Mouse (Mus musculus) megakaryocyte, adult 5-6 weeks (primary cell): ENCODE measurements around the gene Foxo6. TPM values are rescaled to one million over a fixed set of nuclear protein-coding genes. Genes with fewer than 3 reads are reported as not detected.

Source experiments
- ATAC-seq: 2 replicates; pipeline ENCODE4 v1.8.0; 2016; ENCODE audit warnings: mild to moderate bottlenecking, inconsistent platforms; ENCODE audit not compliant: poor library complexity, severe bottlenecking
- total RNA-seq, 2 experiments: library from RNA; stranded (forward) in 1 of 2; stranded (reverse) in 1 of 2; fragments of 153-499, 151-499 nt in 1 of 2; fragments of 221-1000, 200-1000 nt in 1 of 2; gene quantifications; 2 replicates each; pipeline versions ENCODE4 v1.2.3 to v1.2.4; 2015 to 2017

Gene Foxo6
- total RNA-seq, 2 experiments from 2014 or later: not detected

GRCm38 (mm10) chr4:120259356-120260181 is 27.6 kb downstream of the Foxo6 start:
- no peak for ATAC-seq

DNA sequence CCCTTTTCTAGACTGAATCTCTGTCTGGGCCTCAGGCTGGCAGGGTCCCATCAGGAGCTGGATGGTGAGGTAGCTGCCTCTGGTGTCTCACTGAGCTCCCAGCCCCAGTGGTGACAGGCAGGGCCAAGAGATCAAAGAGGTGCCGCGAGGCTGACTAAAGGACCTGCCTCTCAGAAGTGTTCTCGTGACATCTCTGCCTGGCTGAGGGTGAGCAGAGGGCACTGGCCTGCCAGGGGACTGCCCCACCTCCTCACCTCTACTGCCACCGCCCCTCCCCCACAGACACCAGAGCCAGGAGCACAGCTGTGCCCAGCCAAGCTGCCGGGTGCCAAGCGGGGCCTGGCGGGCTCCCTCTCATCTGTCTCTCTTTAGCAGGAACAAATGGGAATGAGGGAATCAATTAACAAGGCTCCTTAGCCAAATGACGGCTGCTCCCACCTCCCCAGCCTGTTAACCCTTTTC is 38.3 kb downstream of the Foxo6 start:
- no peak for ATAC-seq

- ATAC-seq: no peak
Observed at GRCm38 (mm10) chr4:120247412-120247811, 39.7 kb downstream of the Foxo6 start.

DNA sequence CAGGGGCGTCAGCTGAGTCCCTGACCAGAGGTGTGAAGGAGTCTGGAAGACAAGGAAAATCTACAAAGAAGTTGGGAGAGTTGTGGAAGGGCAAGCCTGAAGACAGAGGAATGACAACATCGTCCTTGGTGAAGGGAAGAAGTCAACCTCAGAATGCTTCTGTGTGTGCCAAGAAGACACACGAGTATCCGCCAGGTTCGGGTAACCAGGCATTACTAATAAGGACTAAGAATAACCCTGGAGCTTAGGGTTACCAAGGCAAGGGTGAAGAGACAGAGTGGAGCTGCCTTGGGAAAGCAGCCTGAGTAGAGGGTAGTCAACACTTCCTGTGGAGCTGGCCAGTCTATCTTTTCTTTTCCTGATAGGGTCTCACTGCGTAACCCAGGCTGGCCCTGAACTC is 41.1 kb downstream of the Foxo6 start:
- ATAC-seq: no peak

- ATAC-seq: no peak
Observed at GRCm38 (mm10) chr4:120242783-120243262, 44.3 kb downstream of the Foxo6 start.

GRCm38 (mm10) chr4:120241106-120241505 is 46.0 kb downstream of the Foxo6 start:
- no peak for ATAC-seq

GRCm38 (mm10) chr4:120239419-120239818 is 47.7 kb downstream of the Foxo6 start:
- no peak for ATAC-seq

GRCm38 (mm10) chr4:120233243-120233642 is 53.9 kb downstream of the Foxo6 start:
- no peak for ATAC-seq

DNA sequence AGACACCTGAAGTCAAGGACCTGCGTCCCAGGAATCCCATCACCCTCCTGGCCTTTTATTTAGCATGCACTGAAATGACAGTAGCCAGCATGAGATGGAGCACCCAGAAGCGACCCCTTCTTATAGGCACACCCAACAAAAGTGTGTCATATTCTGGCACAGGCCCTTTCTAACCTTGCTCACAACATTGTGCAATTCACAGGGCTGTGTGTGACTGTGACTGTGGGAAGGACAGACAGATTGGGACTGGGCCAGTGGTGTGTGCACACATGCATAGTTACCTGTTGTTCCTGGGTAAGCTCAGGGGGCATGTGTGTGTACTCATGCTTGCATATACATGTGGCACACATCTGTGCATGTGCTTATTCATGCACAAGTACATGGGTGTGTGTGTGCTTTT is 54.6 kb downstream of the Foxo6 start:
- no peak for ATAC-seq

DNA sequence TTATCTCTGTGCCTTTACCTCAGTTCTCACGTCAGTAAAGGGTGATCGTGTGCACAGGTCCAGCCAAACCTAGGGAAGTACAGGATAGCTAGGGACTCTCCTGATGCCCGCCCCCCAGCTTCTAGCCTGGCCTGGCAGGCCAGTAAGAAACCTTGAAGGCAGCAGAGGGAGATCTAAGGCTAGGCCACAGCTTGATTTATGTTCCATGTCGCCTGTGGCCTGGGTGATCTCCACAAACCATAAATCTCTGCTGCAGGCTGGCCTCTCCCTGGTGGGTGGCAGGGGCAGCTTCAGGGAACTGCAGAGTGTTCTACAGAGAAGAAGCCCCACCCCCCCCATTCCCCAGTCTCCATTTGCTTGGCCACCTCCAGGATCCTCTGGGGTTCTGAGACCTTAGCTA is 55.2 kb downstream of the Foxo6 start:
- ATAC-seq: no peak

DNA sequence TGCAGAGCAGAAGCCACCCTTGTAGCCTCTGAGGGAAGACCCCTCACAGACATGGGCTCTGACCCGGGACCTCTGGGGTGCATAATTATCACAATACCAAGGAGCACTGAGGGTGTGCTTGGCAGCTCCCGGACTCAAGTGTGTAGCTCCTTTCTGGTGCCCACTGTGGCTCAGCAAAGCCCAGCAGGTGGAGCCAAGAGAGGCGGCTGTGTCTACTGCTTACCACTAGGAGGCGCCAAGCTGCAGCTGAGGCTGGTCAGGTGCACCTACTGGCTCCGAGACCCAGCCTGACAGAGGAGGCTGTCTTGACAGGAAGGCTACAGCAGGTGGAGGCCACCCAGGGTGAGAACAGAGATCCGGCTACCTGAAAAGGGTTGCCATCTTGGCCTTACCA is 56.9 kb downstream of the Foxo6 start:
- peak; percentile 68 for ATAC-seq

- no peak for ATAC-seq
Observed at GRCm38 (mm10) chr4:120229505-120230255, 57.5 kb downstream of the Foxo6 start.

- ATAC-seq: no peak
Observed at GRCm38 (mm10) chr4:120228613-120229012, 58.5 kb downstream of the Foxo6 start.

GRCm38 (mm10) chr4:120227224-120227623 is 59.9 kb downstream of the Foxo6 start:
- ATAC-seq: no peak

DNA sequence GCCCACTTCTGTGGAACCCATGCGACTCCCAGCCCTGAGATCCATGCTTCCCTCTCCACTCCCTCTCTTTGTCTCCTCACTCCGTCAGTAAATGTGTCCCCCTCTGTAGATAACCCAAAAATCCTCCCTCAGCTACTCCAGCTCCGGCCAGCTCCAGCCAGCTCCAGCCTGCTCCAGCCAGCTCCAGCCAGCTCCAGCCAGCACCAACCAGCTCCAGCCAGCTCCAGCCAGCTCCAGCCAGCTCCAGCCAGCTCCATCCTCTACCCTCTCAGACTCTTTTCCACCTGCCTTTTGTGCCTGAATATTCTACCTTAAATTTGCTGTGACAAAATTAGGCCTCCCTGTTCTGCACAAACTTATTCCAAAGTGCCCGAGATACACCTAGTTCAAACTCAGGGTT is 60.5 kb downstream of the Foxo6 start:
- no peak for ATAC-seq

GRCm38 (mm10) chr4:120225135-120225780 is 61.9 kb downstream of the Foxo6 start:
- ATAC-seq: peak; percentile 71

GRCm38 (mm10) chr4:120223805-120224204 is 63.3 kb downstream of the Foxo6 start:
- peak; percentile 30; the same call in 1 of the 2 replicates for ATAC-seq

DNA sequence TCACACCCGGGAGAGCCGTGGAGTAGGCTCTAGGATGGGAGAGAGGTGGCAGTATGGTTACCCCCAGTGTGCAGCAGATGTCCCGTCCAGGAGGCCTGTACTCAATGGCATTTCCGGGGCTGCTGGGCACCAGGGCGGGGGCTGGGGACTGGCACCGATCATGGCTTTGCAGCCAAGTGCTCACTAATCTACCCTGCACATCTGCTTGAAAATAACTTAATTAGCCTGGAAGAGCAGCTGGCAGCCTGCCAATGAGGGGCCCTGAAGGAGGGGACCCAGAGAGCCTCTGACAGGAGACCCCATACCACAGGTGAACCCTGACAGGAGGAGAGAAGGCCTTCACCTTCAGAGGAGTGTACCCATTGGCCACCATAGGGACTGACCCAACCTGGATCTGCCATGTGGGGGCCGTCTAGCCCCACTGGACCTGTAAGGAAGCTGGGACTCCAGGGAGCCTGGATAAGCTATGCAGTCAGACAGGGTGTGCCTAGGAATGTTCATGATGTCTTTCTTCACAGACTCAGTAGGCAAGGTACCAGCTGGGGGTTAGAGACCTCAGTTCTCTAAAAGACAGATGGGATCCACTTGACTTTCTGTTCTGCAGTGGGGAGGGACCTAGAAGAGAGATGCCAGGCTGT is 63.9 kb downstream of the Foxo6 start:
- ATAC-seq: 0 out of 2 replicates have a peak, but pooled peaks have one; percentile 7

DNA sequence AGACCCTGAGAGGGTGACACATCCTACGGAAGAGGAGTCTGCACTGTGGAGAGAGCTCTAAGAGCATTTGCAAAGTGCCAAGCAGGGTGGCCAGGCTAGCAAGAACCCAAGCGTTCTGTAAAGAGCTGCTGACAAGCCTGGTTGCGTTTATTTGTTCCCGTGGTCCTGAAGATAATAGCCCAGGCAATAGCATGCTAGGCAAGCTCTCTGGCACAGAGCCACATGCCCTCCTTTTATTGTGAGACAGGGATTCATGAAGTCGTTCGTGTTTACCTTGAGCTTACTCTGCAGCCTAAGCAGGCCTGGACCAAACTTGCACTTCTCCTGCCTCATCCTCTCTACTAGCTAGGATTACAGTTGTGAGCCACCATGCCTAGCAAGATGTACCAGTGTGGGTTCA is 65.4 kb downstream of the Foxo6 start:
- ATAC-seq: no peak

- no peak for ATAC-seq
Observed at GRCm38 (mm10) chr4:120218878-120219277, 68.3 kb downstream of the Foxo6 start.
